Mouse (Mus musculus) forebrain, embryonic 16.5 days (tissue): ENCODE measurements at regions not wholly inside any gene's neighbourhood (a gene's known extent, or its start where the extent isn't known, plus 50 kb on each side); places are given as distances from the start of the nearest gene placed in this dataset.
A peak's percentile ranks its signal among the peaks of the same experiment; 100 is the strongest.
"Not testable (repeated sequence)": the region's sequence is repeated elsewhere in the genome, so short reads cannot be mapped to it uniquely, and the experiment has no call there.

Experiments used
- ATAC-seq: fragments of 200-750 bp; cut with Nextera tagmentation; 2 replicates; pipeline ENCODE4 v1.8.0; 2017; ENCODE audit warnings: mild to moderate bottlenecking, moderate library complexity
- H3K27ac ChIP-seq: fragments of 300-500 bp; sonication (generic); 2 replicates; pipeline ENCODE4 v1.5.1; 2014; ENCODE audit warnings: low read length, control low read depth
- H3K27me3 ChIP-seq: fragments of 300-500 bp; sonication (generic); replicated peaks from 2 replicates; pipeline ENCODE4 v1.6.1; 2014; ENCODE audit warnings: low read length; ENCODE audit not compliant: control insufficient read depth, insufficient read depth
- H3K36me3 ChIP-seq: fragments of 300-500 bp; sonication (generic); 2 replicates; pipeline ENCODE4 v1.6.1; 2014; ENCODE audit not compliant: control insufficient read depth, insufficient read depth
- H3K4me1 ChIP-seq: fragments of 300-500 bp; sonication (generic); replicated peaks from 2 replicates; pipeline ENCODE4 v1.6.1; 2014; ENCODE audit warnings: low read length; ENCODE audit not compliant: control insufficient read depth, insufficient read depth
- H3K4me2 ChIP-seq: fragments of 300-500 bp; sonication (generic); 2 replicates; pipeline ENCODE4 v1.6.1; 2014; ENCODE audit warnings: mild to moderate bottlenecking, low read length, control low read depth
- H3K4me3 ChIP-seq: fragments of 300-500 bp; sonication (generic); replicated peaks from 2 replicates; pipeline ENCODE4 v1.5.1; 2014; ENCODE audit warnings: mild to moderate bottlenecking, low read length, control low read depth
- H3K9ac ChIP-seq: fragments of 300-500 bp; sonication (generic); replicated peaks from 2 replicates; pipeline ENCODE4 v1.6.1; 2014; ENCODE audit warnings: low read depth, low read length, control low read depth
- H3K9me3 ChIP-seq: fragments of 300-500 bp; sonication (generic); 2 replicates; pipeline ENCODE4 v1.6.1; 2016; ENCODE audit warnings: low read length; ENCODE audit not compliant: control insufficient read depth
- WGBS: fragments of 180-500 bp; shearing (Covaris S2); extraction: QIAGEN DNeasy Blood & Tissue Kit; methylation state at CpG from one replicate; pipeline ENCODE4 v1.1.7; 2014; 5-methylcytosine and 5-hydroxymethylcytosine counted together

DNA sequence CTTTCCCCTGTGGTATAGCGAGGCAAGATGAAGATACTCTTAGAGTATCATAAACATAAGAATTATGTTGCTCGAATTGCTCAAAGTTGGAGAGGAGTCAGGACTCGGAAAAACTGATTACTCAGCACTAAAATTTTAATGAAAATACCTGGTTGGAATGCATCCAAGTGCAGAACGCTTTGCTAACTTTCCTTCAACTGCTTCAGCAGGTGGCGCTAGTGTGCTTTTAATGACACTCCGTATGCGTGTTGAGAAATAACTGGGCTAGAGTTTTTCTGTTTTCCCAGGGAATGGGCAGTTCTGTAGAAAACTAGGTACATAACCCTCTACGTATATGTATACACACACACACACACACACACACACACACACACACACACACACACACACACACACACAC is 221.0 kb downstream of the Grxcr1 start:
- Histone ChIP-seq H3K4me3 (no peak overlapping the region), H3K36me3 (no peaks in the 10 kb centered on the region), H3K27me3 (no peaks in the 10 kb centered on the region), H3K27ac (no peak overlapping the region), H3K4me2 (no peak overlapping the region), H3K9ac (no peak overlapping the region), H3K4me1 (no peaks in the 10 kb centered on the region), H3K9me3 (no peaks in the 10 kb centered on the region)
- ATAC-seq, result peak; percentile 77
- WGBS, result 12% methylated on average over 8 of the region's 8 CpGs

DNA sequence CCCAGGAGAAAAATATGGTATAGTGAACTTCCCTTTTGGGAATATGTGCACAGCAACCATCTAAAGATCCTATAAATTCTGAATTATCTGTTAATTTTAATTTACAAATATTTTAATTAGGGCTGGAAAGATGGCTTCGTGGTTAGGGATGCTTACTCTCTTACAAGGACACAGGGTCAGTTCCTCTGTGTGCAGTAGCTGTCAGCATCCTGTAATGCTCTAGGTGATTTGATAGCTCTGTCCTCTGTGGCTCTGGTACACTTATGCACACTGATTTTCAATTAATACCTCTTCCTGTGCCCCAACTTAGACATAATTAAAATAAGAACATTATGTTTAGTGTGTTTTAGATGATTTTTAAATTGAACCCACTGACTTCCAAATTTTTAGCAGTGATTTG is 221.8 kb downstream of the Grxcr1 start:
- no peaks in the 10 kb centered on the region for H3K9me3 ChIP-seq
- ATAC-seq, result no peak
- H3K4me1 ChIP-seq, result no peaks in the 10 kb centered on the region
- H3K9ac ChIP-seq, result no peak overlapping the region
- H3K27me3 ChIP-seq, result no peaks in the 10 kb centered on the region; the same call in 1 of the 2 replicates
- H3K4me2 ChIP-seq, result no peak overlapping the region
- no peak overlapping the region for H3K27ac ChIP-seq
- WGBS, result 58% methylated on average over 1 of the region's 1 CpGs
- H3K36me3 ChIP-seq, result no peaks in the 10 kb centered on the region
- no peak overlapping the region for H3K4me3 ChIP-seq

DNA sequence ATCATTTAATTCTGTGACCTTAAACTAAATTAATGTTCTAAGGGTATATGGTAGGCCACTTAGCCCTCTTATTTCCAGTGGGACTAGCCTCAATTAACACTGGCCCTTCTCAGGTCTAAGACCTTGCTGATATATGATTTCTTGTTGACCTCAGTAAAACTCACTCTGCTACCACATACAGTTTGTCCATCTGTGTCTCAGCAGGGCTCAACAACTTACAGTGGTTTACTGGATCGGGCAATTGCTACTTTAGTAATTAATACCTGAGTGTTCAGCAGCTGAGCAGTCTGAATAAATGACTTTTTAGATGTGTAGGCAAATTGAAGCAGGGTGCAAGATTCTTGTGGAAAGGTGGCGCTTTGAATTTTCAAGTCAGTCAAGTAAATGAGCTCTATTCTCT is 222.5 kb downstream of the Grxcr1 start:
- no peak overlapping the region for H3K27ac ChIP-seq

DNA sequence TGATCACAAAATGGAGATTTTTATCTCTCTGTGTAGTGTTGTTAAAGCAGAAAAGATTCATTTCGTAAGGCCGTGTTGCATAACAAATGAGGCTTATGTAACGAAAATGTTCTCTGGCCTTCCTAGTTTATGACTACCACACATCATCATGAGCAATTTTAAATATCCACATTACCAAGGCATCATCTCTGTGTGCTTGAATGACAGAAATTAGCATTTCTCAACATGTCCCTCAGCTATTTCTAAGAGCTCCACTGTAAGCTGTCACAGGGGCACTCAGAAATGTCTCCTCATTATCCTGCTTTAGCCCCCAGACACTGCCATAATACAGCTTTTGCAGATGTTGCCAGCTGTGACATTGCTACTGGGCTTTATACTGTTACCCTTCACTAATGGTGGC is 232.6 kb downstream of the Grxcr1 start:
- H3K4me3 ChIP-seq, result no peak overlapping the region
- no peak overlapping the region for H3K9ac ChIP-seq
- no peaks in the 10 kb centered on the region for H3K27me3 ChIP-seq
- H3K4me1 ChIP-seq, result no peaks in the 10 kb centered on the region
- H3K4me2 ChIP-seq, result no peak overlapping the region
- no peaks in the 10 kb centered on the region for H3K36me3 ChIP-seq
- H3K9me3 ChIP-seq, result no peaks in the 10 kb centered on the region
- no peak overlapping the region for H3K27ac ChIP-seq
- 93% methylated on average over 3 of the region's 3 CpGs for WGBS
- no peak for ATAC-seq

More for the DNA sequence above, 222.5 kb downstream of the Grxcr1 start:
- 84% methylated on average over 2 of the region's 2 CpGs for WGBS
- no peak overlapping the region for H3K9ac ChIP-seq
- no peak overlapping the region for H3K4me3 ChIP-seq
- no peaks in the 10 kb centered on the region for H3K9me3 ChIP-seq
- no peaks in the 10 kb centered on the region for H3K4me1 ChIP-seq
- H3K36me3 ChIP-seq, result no peaks in the 10 kb centered on the region
- ATAC-seq, result no peak
- H3K4me2 ChIP-seq, result no peak overlapping the region
- no peaks in the 10 kb centered on the region; the same call in 1 of the 2 replicates for H3K27me3 ChIP-seq

DNA sequence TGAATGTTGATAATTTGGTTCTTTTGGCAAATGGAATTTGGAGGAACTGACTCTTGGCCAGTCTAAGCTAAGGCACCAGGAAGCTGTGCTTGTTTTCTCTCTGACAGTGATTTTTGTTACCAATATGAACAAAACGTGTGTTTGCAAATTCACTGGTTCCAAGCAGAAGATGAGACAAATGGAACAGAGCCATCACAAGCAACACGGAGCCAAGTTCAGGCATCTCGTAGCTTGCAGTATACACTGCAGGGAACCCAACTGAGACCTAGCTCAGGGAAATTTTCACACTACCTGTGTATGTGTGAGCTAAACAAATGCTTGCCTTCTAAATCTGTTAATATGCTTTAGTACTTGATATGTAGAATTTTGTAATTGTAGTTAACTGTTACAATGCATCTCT is 242.6 kb downstream of the Grxcr1 start:
- Histone ChIP-seq H3K36me3 (no peaks in the 10 kb centered on the region), H3K4me3 (no peak overlapping the region), H3K4me2 (no peak overlapping the region), H3K27me3 (no peaks in the 10 kb centered on the region), H3K9me3 (no peaks in the 10 kb centered on the region), H3K4me1 (no peaks in the 10 kb centered on the region), H3K9ac (no peak overlapping the region), H3K27ac (no peak overlapping the region)
- no peak for ATAC-seq
- 62% methylated on average over 3 of the region's 3 CpGs for WGBS

DNA sequence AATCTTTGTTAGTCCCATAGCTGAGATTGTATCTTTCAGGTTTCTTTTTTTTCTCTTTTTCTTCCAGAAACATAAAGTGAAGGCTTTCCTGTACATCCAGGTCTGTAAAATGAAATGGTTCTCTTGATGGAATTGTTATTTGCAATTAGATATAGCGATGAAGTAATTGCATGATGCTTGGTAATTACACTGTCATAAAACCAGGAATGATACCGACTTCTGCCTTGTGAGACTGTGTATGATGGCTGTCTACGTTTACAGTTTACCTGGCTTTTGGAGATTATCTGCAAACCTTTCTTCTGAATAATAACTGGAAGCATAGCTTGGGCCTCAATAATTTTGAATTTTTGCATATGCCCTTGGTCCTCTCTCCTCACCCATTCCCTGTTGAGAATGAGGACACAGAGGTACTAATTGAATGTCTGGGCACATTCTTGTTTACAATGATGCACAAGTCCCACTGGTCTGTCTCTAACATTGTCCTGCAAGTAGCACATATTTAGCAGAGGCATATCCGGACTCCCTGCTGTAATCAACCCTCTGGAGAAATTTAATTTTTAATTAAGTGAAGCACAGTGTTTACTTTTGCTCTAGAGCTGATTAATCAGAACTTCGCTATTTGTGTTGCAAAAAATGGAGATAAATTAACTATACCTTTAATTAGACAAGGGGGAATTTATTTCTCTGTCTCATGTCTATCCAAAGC is 244.1 kb downstream of the Grxcr1 start:
- H3K4me2 ChIP-seq, result no peak overlapping the region
- H3K4me3 ChIP-seq, result no peak overlapping the region
- WGBS, result 85% methylated on average over 5 of the region's 5 CpGs
- H3K27me3 ChIP-seq, result no peaks in the 10 kb centered on the region
- no peak overlapping the region for H3K9ac ChIP-seq
- no peak for ATAC-seq
- no peaks in the 10 kb centered on the region for H3K36me3 ChIP-seq
- H3K27ac ChIP-seq, result no peak overlapping the region
- H3K9me3 ChIP-seq, result no peaks in the 10 kb centered on the region
- H3K4me1 ChIP-seq, result no peaks in the 10 kb centered on the region

DNA sequence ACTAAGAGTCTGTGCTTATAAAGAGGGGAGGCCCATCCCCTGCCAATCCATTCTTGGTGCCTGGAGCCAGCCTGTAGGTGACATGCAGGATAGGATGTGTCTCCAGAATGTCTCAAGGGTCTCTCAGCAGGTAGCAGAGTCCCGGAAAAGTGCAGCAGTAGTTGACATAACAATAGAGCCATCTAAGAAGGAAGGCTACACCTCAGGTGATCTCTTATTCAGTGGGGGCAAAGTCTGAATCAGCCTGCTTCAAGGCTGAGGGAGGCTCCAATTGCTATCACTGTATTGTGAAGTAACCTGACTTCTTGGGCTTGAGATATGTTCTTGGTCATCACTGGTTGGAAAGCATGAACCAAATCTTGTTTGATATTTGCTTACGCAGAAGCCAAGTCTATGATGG is 264.1 kb downstream of the Grxcr1 start:
- H3K4me2 ChIP-seq, H3K27me3 ChIP-seq, H3K4me3 ChIP-seq, H3K27ac ChIP-seq, H3K36me3 ChIP-seq, H3K4me1 ChIP-seq, H3K9me3 ChIP-seq, H3K9ac ChIP-seq, ATAC-seq: not testable (repeated sequence)
- 79% methylated on average over 2 of the region's 2 CpGs for WGBS

DNA sequence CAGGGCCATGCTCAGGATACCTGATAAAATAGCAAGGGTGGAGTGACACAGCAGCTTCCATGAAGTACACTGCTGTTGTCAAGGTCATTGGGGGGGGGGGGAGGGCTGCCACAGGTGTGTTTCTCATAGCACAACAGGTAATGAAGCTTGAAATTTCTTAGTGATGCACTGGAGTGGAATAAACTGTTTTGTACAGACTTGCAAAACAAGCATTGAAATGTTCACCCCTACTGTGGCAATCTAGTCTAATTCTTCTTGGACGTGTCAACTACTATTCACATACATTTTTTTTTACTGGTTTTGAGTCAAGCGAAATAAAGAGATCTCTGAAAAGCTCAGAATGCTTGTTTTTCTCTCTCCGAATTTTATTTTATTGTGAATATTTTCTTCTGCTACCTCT is 281.6 kb downstream of the Grxcr1 start:
- Histone ChIP-seq H3K9me3 (no peaks in the 10 kb centered on the region), H3K36me3 (no peaks in the 10 kb centered on the region), H3K27me3 (no peaks in the 10 kb centered on the region), H3K4me1 (no peaks in the 10 kb centered on the region), H3K4me3 (no peak overlapping the region), H3K4me2 (no peak overlapping the region), H3K9ac (no peak overlapping the region), H3K27ac (no peak overlapping the region)
- no peak for ATAC-seq
- 32% methylated on average over 3 of the region's 3 CpGs for WGBS

DNA sequence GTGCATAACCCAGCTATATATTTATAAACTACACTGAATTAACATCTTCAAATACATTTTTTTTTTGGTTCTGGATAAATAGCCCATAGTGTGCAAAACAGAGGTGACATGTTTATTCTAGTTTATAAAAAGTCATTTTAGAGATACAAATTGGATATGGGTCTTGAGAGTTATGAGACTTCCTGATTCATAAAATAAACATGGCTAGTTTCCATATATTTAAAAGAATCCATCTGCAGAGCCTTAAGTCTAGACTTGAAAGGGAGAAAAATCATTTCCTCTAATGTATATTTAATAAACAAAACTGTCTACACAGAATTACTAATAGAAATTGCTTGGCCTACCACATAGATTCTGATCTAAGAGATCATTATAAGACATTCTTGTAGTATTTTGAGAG is 287.3 kb downstream of the Grxcr1 start:
- no peak overlapping the region for H3K4me3 ChIP-seq
- H3K27me3 ChIP-seq, result no peaks in the 10 kb centered on the region
- no peaks in the 10 kb centered on the region for H3K4me1 ChIP-seq
- no peaks in the 10 kb centered on the region for H3K36me3 ChIP-seq
- ATAC-seq, result no peak
- H3K9me3 ChIP-seq, result no peaks in the 10 kb centered on the region
- no peak overlapping the region for H3K4me2 ChIP-seq
- H3K9ac ChIP-seq, result no peak overlapping the region
- no peak overlapping the region for H3K27ac ChIP-seq

DNA sequence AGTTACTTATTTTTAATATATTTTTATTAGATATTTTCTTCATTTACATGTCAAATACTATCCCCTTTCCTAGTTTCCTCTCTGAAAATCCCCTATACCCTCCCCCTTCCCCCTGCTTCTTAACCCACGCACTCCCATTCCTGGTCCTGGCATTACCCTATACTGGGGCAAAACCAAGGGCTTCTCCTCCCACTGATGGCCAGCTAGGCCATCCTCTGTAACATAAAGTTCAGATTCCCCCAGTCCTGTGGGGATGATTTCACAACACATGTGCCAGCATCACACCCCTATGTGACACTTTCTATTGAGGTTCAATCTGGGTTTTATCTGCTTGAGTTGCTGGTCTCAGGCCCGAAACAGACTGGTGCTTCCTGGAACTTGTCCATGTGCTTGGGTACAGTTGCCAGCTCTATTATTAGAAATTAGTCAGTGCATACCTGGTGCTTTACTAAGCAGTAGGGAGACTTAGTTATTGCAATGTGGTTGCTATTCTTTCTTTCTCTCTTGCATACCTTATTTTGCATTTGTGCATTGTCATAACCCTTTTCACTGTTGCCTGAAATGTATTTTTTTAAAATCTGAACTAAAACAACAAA is 295.5 kb downstream of the Grxcr1 start:
- H3K9me3 ChIP-seq, result no peaks in the 10 kb centered on the region
- no peak overlapping the region for H3K27ac ChIP-seq
- H3K4me2 ChIP-seq, result no peak overlapping the region
- no peak overlapping the region for H3K9ac ChIP-seq
- 52% methylated on average over 2 of the region's 2 CpGs for WGBS
- no peaks in the 10 kb centered on the region for H3K36me3 ChIP-seq
- no peaks in the 10 kb centered on the region for H3K27me3 ChIP-seq
- H3K4me1 ChIP-seq, result no peaks in the 10 kb centered on the region
- peak; percentile 52 for ATAC-seq
- no peak overlapping the region for H3K4me3 ChIP-seq
